Mouse (Mus musculus) regulatory T cell (primary cell): ENCODE results near the gene Ints1.

Experiments used
- in situ Hi-C: fragments of 300-600 bp; cut with MboI, MseI; formaldehyde crosslinking; loops from one replicate; pipeline ENCODE4 v1.15.1; 2025; ENCODE audit warnings: high pct_unique_total_duplicates

The Ints1 gene

DNA sequence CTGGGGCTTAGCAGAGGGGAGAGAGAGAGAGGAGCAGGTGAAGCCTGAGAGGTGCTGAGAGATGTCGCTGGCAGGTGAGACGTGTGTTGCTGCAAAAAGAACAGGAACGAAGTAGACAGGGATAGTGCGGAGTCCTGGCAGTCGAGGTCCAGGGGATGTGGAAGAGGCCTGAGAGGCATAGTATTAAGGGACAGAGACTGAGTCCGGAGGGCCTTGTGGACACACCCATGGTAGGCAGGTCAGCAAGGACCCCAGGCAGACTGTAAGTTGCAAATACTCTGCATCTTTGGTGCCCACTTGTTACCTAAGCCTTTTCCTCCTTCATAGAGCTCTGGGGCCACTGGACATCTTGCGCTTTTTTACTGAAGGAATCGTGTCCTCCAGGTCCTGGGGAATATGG lies 25.8 kb upstream of the Ints1 start:
- in situ Hi-C loops = no loop called here

DNA sequence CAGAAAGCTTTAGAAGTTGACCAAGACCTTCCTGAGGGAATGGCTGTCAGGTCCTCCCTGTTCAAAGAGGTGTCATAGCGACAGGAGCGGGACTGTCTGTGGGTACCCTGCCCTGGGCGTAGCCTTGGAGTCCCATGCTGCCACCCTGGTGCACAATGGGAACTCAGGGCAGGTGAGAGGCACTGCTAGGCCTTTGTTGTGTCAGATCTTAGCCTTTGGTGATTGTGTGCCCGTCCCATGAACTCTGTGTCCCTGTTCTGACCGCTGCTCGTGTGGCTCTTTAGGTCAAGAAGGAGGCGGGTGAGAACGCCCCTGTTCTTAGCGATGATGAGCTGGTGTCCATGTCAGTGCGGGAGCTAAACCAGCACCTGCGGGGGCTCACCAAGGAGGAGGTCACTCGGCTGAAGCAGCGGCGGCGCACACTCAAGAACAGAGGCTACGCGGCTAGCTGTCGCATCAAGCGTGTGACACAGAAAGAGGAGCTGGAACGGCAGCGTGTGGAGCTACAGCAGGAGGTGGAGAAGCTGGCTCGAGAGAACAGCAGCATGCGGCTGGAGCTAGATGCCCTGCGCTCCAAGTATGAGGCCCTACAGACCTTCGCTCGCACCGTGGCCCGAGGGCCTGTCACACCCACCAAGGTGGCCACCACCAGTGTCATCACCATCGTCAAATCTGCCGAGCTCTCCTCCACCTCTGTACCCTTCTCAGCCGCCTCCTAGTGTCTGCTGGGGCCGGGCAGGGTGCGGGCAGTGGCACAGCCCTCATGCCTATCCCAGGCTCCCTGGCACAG lies 24.5 kb upstream of the Ints1 start:
- in situ Hi-C loops = loop anchor here (25.0 kb wide), 1 partner anchor 1638 kb away; the partner anchor contains the start of genes Ap4m1, Cops6, Mcm7 and Zfp113

DNA sequence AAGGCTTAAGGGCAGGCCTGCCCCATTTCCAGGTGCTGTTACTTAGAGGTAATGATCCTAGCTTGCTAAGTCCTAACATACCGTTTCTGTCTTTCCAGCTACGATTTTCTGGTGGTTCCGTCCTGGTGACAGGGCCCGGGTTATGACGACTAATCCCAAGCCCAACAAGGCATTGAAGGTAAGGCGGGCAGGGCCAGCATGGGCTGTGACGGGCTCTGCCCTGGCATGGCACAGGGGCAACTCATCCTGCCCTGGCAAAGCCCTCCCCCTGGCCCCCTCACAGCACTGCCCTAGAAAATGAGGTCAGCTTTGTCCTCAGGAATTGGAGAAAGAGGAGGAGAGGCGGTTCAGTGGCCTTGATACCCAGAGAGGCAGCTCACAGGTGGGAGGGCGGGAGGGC lies 23.6 kb upstream of the Ints1 start:
- in situ Hi-C loops = loop anchor here (25.0 kb wide), 1 partner anchor 1637 kb away; the partner anchor contains the start of genes Ap4m1, Cops6, Mcm7 and Zfp113

- in situ Hi-C loops = loop anchor here (25.0 kb wide), 1 partner anchor 1636 kb away; the partner anchor contains the start of genes Ap4m1, Cops6, Mcm7 and Zfp113
Measured at GRCm38 (mm10) chr5:139798168-139798900, 22.9 kb upstream of the Ints1 start.

DNA sequence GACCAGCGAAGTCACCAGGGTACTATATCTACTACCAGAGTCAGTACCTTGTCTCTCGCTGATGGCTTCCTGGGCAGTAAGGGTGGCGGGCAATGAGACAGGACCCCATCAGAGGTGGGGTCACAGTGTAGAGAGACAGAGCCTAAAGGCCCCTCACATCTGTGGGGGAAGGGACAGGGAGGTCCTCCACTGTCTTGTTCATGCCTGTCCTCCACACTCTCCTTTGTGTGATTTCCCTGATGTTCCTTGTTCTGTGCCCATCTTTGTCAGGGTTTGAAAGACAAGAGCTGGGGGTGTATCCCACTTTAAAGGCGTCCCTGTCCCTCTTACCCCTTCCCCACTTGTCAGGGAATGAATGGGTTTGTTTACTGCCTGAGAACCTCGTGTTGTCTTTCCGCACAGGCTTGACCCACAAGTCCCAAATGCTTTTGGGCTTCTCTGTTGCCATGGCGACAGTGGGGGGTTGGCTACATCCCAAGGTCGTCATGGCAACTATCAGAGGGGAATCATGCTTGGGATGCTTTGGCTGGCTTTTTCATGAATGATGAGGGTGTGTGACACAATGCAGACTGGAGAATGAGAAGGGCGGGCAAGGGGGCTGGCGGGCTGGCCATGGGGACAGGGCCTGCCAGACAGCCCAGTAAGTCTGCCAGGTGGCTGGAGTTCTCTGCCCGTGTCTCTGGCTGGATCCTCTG lies 22.1 kb upstream of the Ints1 start:
- in situ Hi-C loops = loop anchor here (25.0 kb wide), 1 partner anchor 1635 kb away; the partner anchor contains the start of genes Ap4m1, Cops6, Mcm7 and Zfp113

- in situ Hi-C loops = loop anchor here (25.0 kb wide), 1 partner anchor 1635 kb away; the partner anchor contains the start of genes Ap4m1, Cops6, Mcm7 and Zfp113
Measured at GRCm38 (mm10) chr5:139796900-139797299, 21.4 kb upstream of the Ints1 start.

DNA sequence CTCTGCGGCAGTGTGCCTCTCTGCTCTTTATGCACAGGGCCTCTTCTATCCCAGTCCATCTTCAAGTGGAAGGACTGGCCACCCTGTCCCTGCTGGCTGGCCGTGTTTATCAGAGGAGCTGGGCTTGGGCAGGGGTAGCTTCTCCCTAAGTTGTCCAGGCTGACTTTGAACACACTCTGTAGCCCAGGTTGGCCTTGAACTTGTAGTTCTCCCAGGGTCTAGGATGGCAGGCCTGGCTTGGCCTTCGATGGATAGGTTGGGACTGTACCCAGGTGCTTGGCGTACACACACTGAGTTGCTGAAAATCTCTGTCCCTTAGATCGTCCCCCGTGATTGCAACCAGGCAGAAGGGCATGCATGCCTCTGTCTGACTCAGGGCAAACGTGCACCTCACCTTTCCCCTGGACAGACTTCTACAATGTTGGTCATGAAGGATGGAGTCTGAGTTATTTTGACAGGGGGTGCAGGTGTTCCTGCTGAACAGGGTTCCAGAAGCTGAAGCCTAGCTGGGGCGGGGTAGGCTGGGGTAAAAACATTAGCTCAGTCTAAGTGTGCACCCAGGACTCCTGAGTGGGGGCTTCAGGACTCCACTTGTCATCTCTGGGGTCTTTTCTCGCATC lies 20.6 kb upstream of the Ints1 start:
- in situ Hi-C loops = loop anchor here (25.0 kb wide), 1 partner anchor 1634 kb away; the partner anchor contains the start of genes Ap4m1, Cops6, Mcm7 and Zfp113

GRCm38 (mm10) chr5:139794938-139795337 lies 19.5 kb upstream of the Ints1 start:
- in situ Hi-C loops = loop anchor here (25.0 kb wide), 1 partner anchor 1633 kb away; the partner anchor contains the start of genes Ap4m1, Cops6, Mcm7 and Zfp113

GRCm38 (mm10) chr5:139794137-139794536 lies 18.7 kb upstream of the Ints1 start:
- in situ Hi-C loops = loop anchor here (25.0 kb wide), 1 partner anchor 1632 kb away; the partner anchor contains the start of genes Ap4m1, Cops6, Mcm7 and Zfp113

DNA sequence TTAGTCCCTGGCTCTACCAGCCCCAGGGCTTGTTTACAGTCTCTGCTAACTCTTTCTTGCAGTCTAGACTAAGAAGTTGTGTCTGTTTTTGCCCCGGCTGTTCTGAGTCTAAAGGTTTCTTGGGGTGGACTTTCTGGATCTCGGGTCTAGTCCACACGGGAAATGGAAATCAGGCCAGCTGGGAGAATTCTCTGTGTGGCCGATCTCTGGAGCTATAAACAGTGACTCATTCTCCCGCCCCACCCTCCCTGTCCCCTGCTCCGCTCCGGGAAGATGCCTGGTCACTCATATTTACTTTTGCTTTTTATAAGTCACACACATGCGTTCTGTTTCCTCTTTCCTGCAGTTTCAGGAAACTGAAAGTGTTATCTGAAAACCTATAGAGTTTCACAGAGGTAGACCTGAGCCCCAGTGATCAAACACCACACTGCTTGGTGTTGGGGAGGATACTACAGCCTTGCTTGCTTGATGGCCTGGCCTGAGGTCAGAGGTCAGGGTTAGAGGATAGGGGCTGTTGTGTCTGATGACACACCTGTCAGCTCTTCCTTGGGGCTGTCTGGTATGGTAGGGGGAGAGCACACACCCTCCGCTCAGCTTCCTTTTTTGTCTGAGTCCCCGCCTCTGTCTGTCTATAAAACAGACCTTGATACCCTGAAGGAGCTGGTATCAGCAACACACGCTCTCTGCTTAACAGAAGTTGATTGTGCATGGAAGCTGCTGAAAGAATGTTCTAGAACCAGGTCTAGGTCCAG lies 18.0 kb upstream of the Ints1 start:
- in situ Hi-C loops = loop anchor here (25.0 kb wide), 1 partner anchor 1631 kb away; the partner anchor contains the start of genes Ap4m1, Cops6, Mcm7 and Zfp113

- in situ Hi-C loops = loop anchor here (25.0 kb wide), 1 partner anchor 1631 kb away; the partner anchor contains the start of genes Ap4m1, Cops6, Mcm7 and Zfp113
Measured at GRCm38 (mm10) chr5:139792966-139793337, 17.5 kb upstream of the Ints1 start.

DNA sequence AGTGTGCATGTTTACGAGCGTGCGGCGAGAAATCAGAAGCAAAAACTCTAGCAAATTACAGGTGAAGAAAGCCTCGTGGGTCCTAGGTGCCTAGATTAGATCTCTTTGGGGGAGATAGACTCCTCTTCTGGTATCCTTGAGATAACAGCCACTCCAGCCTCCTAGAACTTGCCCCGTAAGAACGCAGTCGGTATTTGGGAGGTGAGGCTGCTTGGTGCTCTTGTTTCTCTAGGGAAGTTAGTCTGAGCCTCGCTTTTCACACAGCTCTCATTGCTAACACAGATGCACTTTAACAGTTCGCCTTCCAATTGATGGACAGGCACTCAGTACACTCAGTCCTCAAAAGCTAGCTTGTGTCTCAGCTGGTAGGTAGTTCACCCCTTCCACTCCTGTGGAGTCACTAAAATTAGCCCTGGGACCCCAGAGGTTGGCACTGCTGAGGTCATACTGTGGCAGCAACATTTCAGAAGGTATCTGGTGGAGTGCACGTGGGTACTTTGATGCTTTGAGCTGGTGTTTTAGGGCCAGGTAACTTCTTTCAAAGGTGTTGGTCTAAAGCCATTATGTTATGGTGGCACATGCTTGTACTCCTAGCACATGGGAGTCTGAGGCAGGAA lies 16.8 kb upstream of the Ints1 start:
- in situ Hi-C loops = loop anchor here (25.0 kb wide), 1 partner anchor 1630 kb away; the partner anchor contains the start of genes Ap4m1, Cops6, Mcm7 and Zfp113

- in situ Hi-C loops = loop anchor here (25.0 kb wide), 1 partner anchor 1629 kb away; the partner anchor contains the start of genes Ap4m1, Cops6, Mcm7 and Zfp113
Measured at GRCm38 (mm10) chr5:139791227-139792158, 16.0 kb upstream of the Ints1 start, which contains the start of gene Mafk. Mafk (plus strand) TSS chr5:139791513.

DNA sequence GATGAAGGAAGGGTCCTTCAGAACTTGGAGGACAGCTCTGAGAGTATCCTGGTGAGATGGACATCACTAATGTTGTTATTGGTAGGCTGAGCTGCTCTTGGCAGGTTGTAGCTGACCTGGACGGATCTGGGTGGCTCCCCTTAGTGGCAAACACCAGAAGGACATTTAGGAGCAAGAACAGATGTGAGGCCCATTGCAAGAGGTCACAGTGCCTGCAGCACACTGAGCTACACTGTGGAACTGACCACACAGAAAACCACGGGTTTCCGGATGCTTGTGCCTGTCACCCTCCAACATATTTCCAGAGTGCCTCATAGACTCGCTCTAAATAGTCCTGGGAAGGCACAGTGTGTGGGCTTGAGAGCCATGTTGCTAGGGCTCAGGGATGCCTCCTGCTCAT lies 14.0 kb upstream of the Ints1 start:
- in situ Hi-C loops = loop anchor here (25.0 kb wide), 1 partner anchor 1627 kb away; the partner anchor contains the start of genes Ap4m1, Cops6, Mcm7 and Zfp113

DNA sequence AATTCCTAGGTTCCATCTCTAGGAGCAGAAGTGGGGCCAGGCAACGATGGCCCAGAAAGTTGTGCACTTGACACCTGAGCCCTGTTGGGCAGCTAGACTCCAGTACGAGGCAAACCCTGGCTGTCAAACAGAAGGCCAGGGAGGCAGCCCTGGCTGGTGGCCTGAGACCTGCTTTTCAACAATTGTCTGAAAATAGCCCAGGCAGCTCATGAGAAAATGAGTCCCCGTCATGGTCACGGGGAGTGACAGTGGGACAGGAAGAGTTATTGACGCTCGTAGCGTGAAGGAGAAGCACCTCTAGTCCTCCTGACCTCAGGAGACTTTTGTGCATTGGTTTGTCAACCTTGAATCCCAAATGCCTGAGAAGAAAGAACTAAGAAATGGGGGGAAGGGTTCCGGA lies 5.9 kb upstream of the Ints1 start:
- in situ Hi-C loops = loop anchor here (25.0 kb wide), 1 partner anchor 1619 kb away; the partner anchor contains the start of genes Ap4m1, Cops6, Mcm7 and Zfp113

DNA sequence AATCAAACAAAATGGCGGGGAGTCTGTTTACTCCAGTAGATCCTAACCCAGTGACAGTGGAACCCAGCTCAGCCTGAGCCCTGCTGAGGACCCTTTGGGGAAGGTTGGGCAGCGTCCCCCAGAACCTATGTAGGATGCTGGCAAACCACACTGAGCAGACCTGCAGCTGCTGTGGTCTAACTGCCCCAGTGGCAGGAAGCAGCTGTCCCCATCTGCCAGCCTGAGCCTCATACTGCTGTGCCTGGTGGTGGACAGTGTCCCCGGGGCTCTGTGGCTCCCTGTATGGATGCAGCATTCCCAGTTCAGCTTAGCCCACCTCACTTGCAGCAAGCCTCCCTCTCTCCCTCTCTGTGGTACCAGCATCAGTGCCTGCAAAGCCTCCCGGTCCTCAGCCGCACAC lies 1.5 kb upstream of the Ints1 start:
- in situ Hi-C loops = loop anchor here (10.0 to 25.0 kb wide), 2 partner anchors 1512 to 1615 kb away; partner anchors contain the start of genes Ap4m1, BC037034, Cops6 and Mcm7

- in situ Hi-C loops = no loop called here
Measured at GRCm38 (mm10) chr5:139768216-139768615, 7.3 kb downstream of the Ints1 start.

DNA sequence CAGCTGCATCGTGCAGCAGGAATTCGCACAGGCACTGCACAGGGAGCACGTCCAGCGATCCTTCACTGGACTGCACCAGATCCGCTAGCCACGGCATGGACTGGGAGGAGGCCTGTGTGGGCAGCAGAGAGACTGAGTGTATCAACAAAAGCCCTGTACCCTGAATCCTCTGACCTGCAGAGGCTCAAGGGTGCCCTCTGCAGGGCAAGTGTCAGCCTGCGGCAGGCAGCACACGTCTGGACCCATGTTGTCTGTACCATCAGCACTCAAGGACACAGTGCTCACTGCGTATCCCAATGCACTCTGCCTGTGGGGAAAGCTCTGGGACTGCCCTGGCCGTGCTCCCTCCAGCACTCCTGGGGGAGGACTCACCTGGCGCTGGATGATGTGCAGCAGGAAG lies 11.2 kb downstream of the Ints1 start:
- in situ Hi-C loops = no loop called here
